Mouse (Mus musculus): ENCODE measurements around the gene Psg20. TPM values are rescaled to one million over a fixed set of nuclear protein-coding genes. Genes with fewer than 3 reads are reported as not detected.

Psg20 gene
- not detected in 2 replicates for total RNA-seq (2023)

GRCm38 (mm10) chr7:18686085-18686484, at the start of gene Psg20:
Gene Psg20 (minus strand): TSS chr7:18686185.

GRCm38 (mm10) chr7:18717790-18718189, 31.8 kb upstream of the Psg20 start, which contains the start of gene Psg22:
Gene Psg22 (plus strand): TSS chr7:18718090.

GRCm38 (mm10) chr7:18656625-18657024, 29.4 kb downstream of the Psg20 start, which contains the start of gene Psg21:
Gene Psg21 (minus strand): TSS chr7:18656725.

Other genes starting within 250 kb of the Psg20 start
- not detected in 2 replicates for gene Psg26, start 202.0 kb downstream of the Psg20 start, total RNA-seq (2023)
- not detected in 2 replicates for gene Psg25, start 153.9 kb downstream of the Psg20 start, total RNA-seq (2023)
- not detected in 2 replicates for gene Psg27, start 118.9 kb downstream of the Psg20 start, total RNA-seq (2023)
- gene Psg23, start 69.7 kb downstream of the Psg20 start, total RNA-seq (2023), result not detected in 2 replicates
- not detected in 2 replicates for gene Psg21, start 29.5 kb downstream of the Psg20 start, total RNA-seq (2023)
- gene Psg22, start 31.9 kb upstream of the Psg20 start, total RNA-seq (2023), result not detected in 2 replicates
- not detected in 2 replicates for gene Psg19, start 112.3 kb upstream of the Psg20 start, total RNA-seq (2023)
- not detected in 2 replicates for gene Psg17, start 135.4 kb upstream of the Psg20 start, total RNA-seq (2023)
- not detected in 2 replicates for gene Mill2, start 153.8 kb upstream of the Psg20 start, total RNA-seq (2023)
- gene Pglyrp1, start 185.1 kb upstream of the Psg20 start, total RNA-seq (2023), result 2,075 and 2,383 TPM in 2 replicates
- gene Ccdc61, start 224.2 kb upstream of the Psg20 start, total RNA-seq (2023), result 11.2 and 12.3 TPM in 2 replicates
- gene Nova2, start 239.7 kb upstream of the Psg20 start, total RNA-seq (2023), result not detected in 2 replicates

Measured in neutrophil, adult 65 days (primary cell).